Mouse (Mus musculus): Measurements from ENCODE around the gene Olfr952.

The Olfr952 gene

GRCm38 (mm10) chr9:39427048-39427447, at the start of gene Olfr952:
Gene Olfr952 (minus strand): TSS chr9:39427148.
- DNase-seq, result no peak

GRCm38 (mm10) chr9:39471844-39472243, 44.9 kb upstream of the Olfr952 start, which contains the start of gene Olfr955:
Gene Olfr955 (minus strand): TSS chr9:39471944.
- no peak for DNase-seq

- no peak for DNase-seq
These were observed 29.5 kb upstream of the Olfr952 start, which contains the start of gene Olfr954 for GRCm38 (mm10) chr9:39456401-39456800. Gene Olfr954 (plus strand): TSS chr9:39456701.

- no peak for DNase-seq
These were observed 39.8 kb downstream of the Olfr952 start, which contains the start of gene Olfr951 for GRCm38 (mm10) chr9:39387110-39387509. Gene Olfr951 (plus strand): TSS chr9:39387410.

Measured in embryo, embryonic 11 days (tissue).